Mouse (Mus musculus): Measurements from ENCODE around the gene Lcn10.
"Not testable (repeated sequence)": the region's sequence is repeated elsewhere in the genome, so short reads cannot be mapped to it uniquely, and the experiment has no call there.

Gene Lcn10

GRCm38 (mm10) chr2:25682426-25682825, at the start of gene Lcn10:
Gene Lcn10, plus strand, starts transcription at chr2:25682726.
- DNase-seq, result no peak

GRCm38 (mm10) chr2:25633616-25634015, 48.9 kb upstream of the Lcn10 start:
- DNase-seq, result no peak

GRCm38 (mm10) chr2:25634046-25634445, 48.5 kb upstream of the Lcn10 start:
- DNase-seq, result no peak

- peak; percentile 62 for DNase-seq
Observed at GRCm38 (mm10) chr2:25639890-25640289, 42.6 kb upstream of the Lcn10 start.

GRCm38 (mm10) chr2:25652902-25653301, 29.6 kb upstream of the Lcn10 start, which contains the start of gene Lcn8:
Gene Lcn8, plus strand, starts transcription at chr2:25653120.
- no peak for DNase-seq

- no peak for DNase-seq
Observed at GRCm38 (mm10) chr2:25654502-25654901, 28.0 kb upstream of the Lcn10 start.

GRCm38 (mm10) chr2:25656691-25657090, 25.8 kb upstream of the Lcn10 start:
- no peak for DNase-seq

- no peak for DNase-seq
Observed at GRCm38 (mm10) chr2:25657246-25657645, 25.3 kb upstream of the Lcn10 start.

- DNase-seq, result no peak
Observed at GRCm38 (mm10) chr2:25657652-25658051, 24.9 kb upstream of the Lcn10 start, which contains the start of gene Lcn5. Gene Lcn5, plus strand, starts transcription at chr2:25657952.

GRCm38 (mm10) chr2:25660279-25660678, 22.2 kb upstream of the Lcn10 start:
- DNase-seq, result no peak

- DNase-seq, result no peak
Observed at GRCm38 (mm10) chr2:25661245-25661970, 21.1 kb upstream of the Lcn10 start.

GRCm38 (mm10) chr2:25663511-25663910, 19.0 kb upstream of the Lcn10 start:
- DNase-seq, result peak; percentile 77

GRCm38 (mm10) chr2:25664125-25664524, 18.4 kb upstream of the Lcn10 start:
- DNase-seq, result no peak

- DNase-seq, result no peak
Observed at GRCm38 (mm10) chr2:25666516-25666915, 16.0 kb upstream of the Lcn10 start.

GRCm38 (mm10) chr2:25676486-25676885, 6.0 kb upstream of the Lcn10 start, which contains the start of gene Lcn6:
Gene Lcn6, plus strand, starts transcription at chr2:25676786.
- no peak for DNase-seq

GRCm38 (mm10) chr2:25679559-25679958, 3.0 kb upstream of the Lcn10 start:
- DNase-seq, result peak; percentile 58

- no peak for DNase-seq
Observed at GRCm38 (mm10) chr2:25686941-25687340, 4.4 kb downstream of the Lcn10 start.

GRCm38 (mm10) chr2:25694605-25695004, 12.1 kb downstream of the Lcn10 start:
- peak; percentile 60 for DNase-seq

GRCm38 (mm10) chr2:25696951-25697350, 14.4 kb downstream of the Lcn10 start:
- DNase-seq, result no peak

GRCm38 (mm10) chr2:25698696-25699095, 16.2 kb downstream of the Lcn10 start:
- no peak for DNase-seq

GRCm38 (mm10) chr2:25699743-25700142, 17.2 kb downstream of the Lcn10 start, which contains the start of gene Obp2a:
Gene Obp2a, plus strand, starts transcription at chr2:25700043.
- DNase-seq, result not testable (repeated sequence)

- DNase-seq, result no peak
Observed at GRCm38 (mm10) chr2:25701001-25701400, 18.5 kb downstream of the Lcn10 start.

GRCm38 (mm10) chr2:25703706-25704105, 21.2 kb downstream of the Lcn10 start:
- DNase-seq, result no peak

GRCm38 (mm10) chr2:25706643-25707481, 24.3 kb downstream of the Lcn10 start, which contains the start of gene Bmyc:
Gene Bmyc, plus strand, starts transcription at chr2:25706739.
- peak; percentile 85 for DNase-seq
